Mouse (Mus musculus) embryonic facial prominence, embryonic 15.5 days (tissue): ENCODE measurements around the gene C5ar1. TPM values are rescaled to one million over a fixed set of nuclear protein-coding genes. Genes with fewer than 3 reads are reported as not detected.
"Not testable (repeated sequence)": the region's sequence is repeated elsewhere in the genome, so short reads cannot be mapped to it uniquely, and the experiment has no call there.

Source experiments
- ATAC-seq: fragments of 200-750 bp; cut with Nextera tagmentation; 2 replicates; pipeline ENCODE4 v1.8.0; 2017; ENCODE audit warnings: low read depth, moderate TSS enrichment; ENCODE audit not compliant: insufficient number of reproducible peaks, low FRiP score, low TSS enrichment
- H3K27ac ChIP-seq: fragments of 300-500 bp; sonication (generic); replicated peaks from 2 replicates; pipeline ENCODE4 v1.5.1; 2015; ENCODE audit warnings: mild to moderate bottlenecking, inconsistent platforms
- H3K27me3 ChIP-seq: fragments of 300-500 bp; sonication (generic); 2 replicates; pipeline ENCODE4 v1.6.1; 2015; ENCODE audit warnings: inconsistent platforms
- H3K36me3 ChIP-seq: fragments of 300-500 bp; sonication (generic); 2 replicates; pipeline ENCODE4 v1.6.1; 2015; ENCODE audit warnings: mild to moderate bottlenecking, inconsistent platforms
- H3K4me1 ChIP-seq: fragments of 300-500 bp; sonication (generic); 2 replicates; pipeline ENCODE4 v1.6.1; 2015; ENCODE audit warnings: inconsistent platforms
- H3K4me2 ChIP-seq: fragments of 300-500 bp; sonication (generic); replicated peaks from 2 replicates; pipeline ENCODE4 v1.6.1; 2015; ENCODE audit warnings: mild to moderate bottlenecking, inconsistent platforms
- H3K4me3 ChIP-seq: fragments of 300-500 bp; sonication (generic); replicated peaks from 2 replicates; pipeline ENCODE4 v1.5.1; 2015; ENCODE audit warnings: mild to moderate bottlenecking, inconsistent platforms
- H3K9ac ChIP-seq: fragments of 300-500 bp; sonication (generic); 2 replicates; pipeline ENCODE4 v1.6.1; 2015; ENCODE audit warnings: inconsistent platforms
- H3K9me3 ChIP-seq: fragments of 300-500 bp; sonication (generic); replicated peaks from 2 replicates; pipeline ENCODE4 v1.6.1; 2016; ENCODE audit warnings: inconsistent platforms
- WGBS: fragments of 180-500 bp; shearing (Covaris S2); methylation state at CpG from one replicate; pipeline ENCODE4 v1.1.7; 2015; 5-methylcytosine and 5-hydroxymethylcytosine counted together
- polyA plus RNA-seq: library from polyadenylated mRNA; unstranded; fragments of >200 nt; fragmentation: Nextera tagmentation; extraction: Ambion mirVana; gene quantifications from 2 replicates; pipeline ENCODE4 v1.2.1, GENCODE M21; 2015

The C5ar1 gene
- polyA plus RNA-seq, 1 experiment from 2014 or later, result 4.4 TPM

DNA sequence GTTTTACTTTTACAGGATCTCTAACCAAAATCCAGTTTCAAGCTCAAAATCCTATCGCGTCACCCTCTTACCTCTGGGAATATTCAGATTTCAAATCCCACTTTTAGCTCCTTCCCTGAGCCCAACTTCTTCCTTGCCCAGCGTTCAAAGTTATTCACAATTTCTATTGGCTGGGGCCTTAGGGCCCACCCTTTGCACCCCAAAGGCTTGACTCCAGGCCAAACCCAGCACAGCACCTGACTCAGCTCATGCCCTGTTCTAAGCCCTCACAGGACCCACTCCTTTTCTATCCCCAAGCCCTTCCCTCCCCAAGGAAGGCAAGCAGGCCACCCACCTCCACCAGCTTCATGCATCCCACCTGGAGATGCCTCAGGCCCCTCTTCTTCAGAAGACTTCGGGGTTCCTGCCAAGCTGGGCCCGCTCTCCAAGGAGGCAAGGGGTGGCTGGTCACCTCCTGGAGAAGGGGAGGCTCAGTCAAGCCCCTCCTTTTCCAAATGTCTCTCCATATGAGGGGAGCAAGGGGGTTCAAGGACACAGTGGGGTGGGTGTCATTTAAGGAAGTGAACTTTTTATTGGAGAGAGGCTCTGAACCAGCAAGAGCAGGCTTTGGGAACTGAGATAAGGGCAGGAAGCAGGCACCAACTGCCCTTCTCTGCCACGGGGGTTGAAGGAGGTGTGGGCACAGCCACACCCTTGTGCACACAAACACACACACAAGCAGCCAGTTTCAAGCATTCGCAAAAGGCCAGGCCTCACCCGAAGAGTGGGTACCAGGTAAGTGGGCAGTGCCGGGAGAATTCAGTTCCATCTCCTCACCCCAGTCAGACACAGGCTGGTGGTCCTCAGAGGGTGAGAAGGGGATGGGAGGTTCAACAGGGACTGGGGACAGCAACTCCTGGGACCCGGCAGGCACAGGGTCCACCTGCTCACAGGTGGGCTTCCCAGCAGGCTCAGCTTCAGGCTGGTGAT lies 15.9 kb upstream of the C5ar1 start:
- ATAC-seq, result no peak
- Histone ChIP-seq H3K4me1 (peaks cover 34% of the 10 kb centered on the region), H3K9ac (no peak overlapping the region), H3K9me3 (no peaks in the 10 kb centered on the region), H3K27me3 (no peaks in the 10 kb centered on the region), H3K4me2 (peak overlapping the region; percentile 89), H3K4me3 (no peak overlapping the region), H3K27ac (no peak overlapping the region), H3K36me3 (peaks cover 44% of the 10 kb centered on the region)
- 83% methylated on average over 10 of the region's 10 CpGs for WGBS

GRCm38 (mm10) chr7:16273766-16274140 lies 14.4 kb upstream of the C5ar1 start:
- Histone ChIP-seq H3K9me3 (no peaks in the 10 kb centered on the region), H3K9ac (peak overlapping the region; percentile 40), H3K4me1 (peaks cover 34% of the 10 kb centered on the region), H3K36me3 (peaks cover 37% of the 10 kb centered on the region), H3K4me3 (peak overlapping the region; percentile 72), H3K27ac (peak overlapping the region; percentile 98), H3K27me3 (no peaks in the 10 kb centered on the region), H3K4me2 (peak overlapping the region; percentile 89)
- 2% methylated on average over 18 of the region's 18 CpGs for WGBS
- ATAC-seq, result peak; percentile 71

DNA sequence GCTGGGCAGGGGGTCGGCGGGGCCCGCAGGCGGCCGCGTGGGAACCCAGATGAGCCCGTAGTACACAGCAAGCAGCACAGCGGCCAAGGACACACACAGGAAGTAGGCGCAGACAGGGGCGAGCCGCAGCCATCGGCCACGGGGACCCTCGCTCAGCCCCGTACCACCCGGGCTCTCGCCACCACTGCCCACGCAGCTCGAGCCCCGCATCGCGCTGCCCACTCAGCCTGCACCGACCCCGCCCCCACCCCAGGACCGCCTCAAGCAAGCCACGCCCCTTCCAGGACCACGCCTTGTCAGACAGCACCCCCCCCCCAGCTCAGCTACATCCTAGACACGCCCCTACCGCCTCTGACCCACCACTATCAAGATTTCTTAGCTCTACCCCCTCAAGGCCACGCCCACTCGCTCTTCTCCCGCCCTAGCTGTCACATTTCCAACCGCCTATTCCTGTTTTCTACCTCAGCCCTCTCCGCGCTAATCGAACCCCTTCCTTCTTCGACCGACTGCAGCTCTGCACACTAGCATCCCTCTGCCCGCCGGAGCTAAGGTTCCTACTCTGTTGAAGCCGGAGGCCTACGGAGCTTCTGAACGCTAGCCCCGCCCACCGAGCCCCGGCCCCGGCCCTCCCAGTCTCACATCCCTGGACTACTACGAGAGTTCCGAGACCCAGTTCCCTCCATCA lies 13.9 kb upstream of the C5ar1 start, which contains the start of gene Inafm1:
TSS of gene Inafm1 (minus strand) at position 537 of the 685 bp plus-strand sequence.
- Histone ChIP-seq H3K27me3 (no peaks in the 10 kb centered on the region), H3K4me3 (peak within 1 kb of the TSS; percentile 72), H3K9ac (peak within 1 kb of the TSS; percentile 70), H3K27ac (peak within 1 kb of the TSS; percentile 98), H3K9me3 (no peaks in the 10 kb centered on the region), H3K4me2 (peak within 1 kb of the TSS; percentile 89), H3K36me3 (peaks cover 32% of the 10 kb centered on the region), H3K4me1 (peaks cover 34% of the 10 kb centered on the region)
- 1% methylated on average over 34 of the region's 49 CpGs for whole genome bisulfite sequencing
- ATAC-seq, result peak; percentile 88

- peak overlapping the region; percentile 70 for H3K9ac ChIP-seq
- H3K27me3 ChIP-seq, result no peaks in the 10 kb centered on the region
- ATAC-seq, result peak; percentile 81
- H3K4me1 ChIP-seq, result peaks cover 34% of the 10 kb centered on the region
- WGBS, result under 1% methylated on average over 46 of the region's 46 CpGs
- peaks cover 26% of the 10 kb centered on the region for H3K36me3 ChIP-seq
- H3K4me3 ChIP-seq, result peak overlapping the region; percentile 72
- no peaks in the 10 kb centered on the region for H3K9me3 ChIP-seq
- H3K27ac ChIP-seq, result peak overlapping the region; percentile 98
- H3K4me2 ChIP-seq, result peak overlapping the region; percentile 89
Measured at GRCm38 (mm10) chr7:16272681-16273080, 13.3 kb upstream of the C5ar1 start.

GRCm38 (mm10) chr7:16271139-16271538 lies 11.8 kb upstream of the C5ar1 start:
- Histone ChIP-seq H3K4me3 (no peak overlapping the region), H3K4me2 (0 out of 2 replicates have a peak overlapping the region, but pooled peaks have one; percentile 89)

GRCm38 (mm10) chr7:16266593-16266992 lies 7.3 kb upstream of the C5ar1 start:
- H3K9ac ChIP-seq, H3K27me3 ChIP-seq, H3K4me2 ChIP-seq, H3K27ac ChIP-seq, H3K9me3 ChIP-seq, H3K4me3 ChIP-seq, H3K36me3 ChIP-seq, H3K4me1 ChIP-seq, ATAC-seq: not testable (repeated sequence)
- WGBS, result 79% methylated on average over 7 of the region's 7 CpGs

More at GRCm38 (mm10) chr7:16271139-16271538, 11.8 kb upstream of the C5ar1 start:
- Histone ChIP-seq H3K9me3 (no peaks in the 10 kb centered on the region), H3K27ac (no peak overlapping the region), H3K9ac (no peak overlapping the region), H3K36me3 (peaks cover 12% of the 10 kb centered on the region), H3K27me3 (no peaks in the 10 kb centered on the region), H3K4me1 (peaks cover 34% of the 10 kb centered on the region)
- WGBS, result 64% methylated on average over 1 of the region's 1 CpGs
- no peak for ATAC-seq

GRCm38 (mm10) chr7:16265856-16266255 lies 6.5 kb upstream of the C5ar1 start:
- H3K9me3 ChIP-seq, result no peaks in the 10 kb centered on the region
- H3K27me3 ChIP-seq, result no peaks in the 10 kb centered on the region
- H3K4me1 ChIP-seq, result no peaks in the 10 kb centered on the region
- ATAC-seq, result no peak
- no peak overlapping the region for H3K4me3 ChIP-seq
- no peak overlapping the region for H3K9ac ChIP-seq
- H3K27ac ChIP-seq, result no peak overlapping the region
- 89% methylated on average over 11 of the region's 11 CpGs for WGBS
- no peaks in the 10 kb centered on the region for H3K36me3 ChIP-seq
- no peak overlapping the region for H3K4me2 ChIP-seq

DNA sequence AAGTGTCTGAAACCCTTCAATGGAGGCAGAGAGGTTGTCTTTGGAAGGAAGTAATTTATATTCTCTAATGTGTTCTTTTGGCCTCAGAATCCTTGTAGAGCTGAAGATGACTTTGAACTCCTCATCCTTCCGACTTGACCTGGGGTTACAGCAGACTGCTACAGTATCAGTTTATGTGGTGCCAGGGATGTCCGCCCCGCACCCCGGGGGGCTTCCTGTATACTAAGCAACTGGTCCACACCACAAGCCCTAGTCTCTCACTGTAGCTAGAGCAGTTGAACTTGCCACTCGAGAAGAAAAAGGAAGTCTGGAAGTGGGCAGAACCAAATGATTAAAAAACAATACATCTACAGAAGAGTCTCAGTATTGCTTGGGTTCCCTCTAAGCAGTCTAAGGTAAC lies 4.5 kb upstream of the C5ar1 start:
- H3K9me3 ChIP-seq, result no peaks in the 10 kb centered on the region
- H3K27me3 ChIP-seq, result no peaks in the 10 kb centered on the region
- no peak overlapping the region for H3K4me2 ChIP-seq
- no peak overlapping the region for H3K4me3 ChIP-seq
- H3K4me1 ChIP-seq, result no peaks in the 10 kb centered on the region
- H3K9ac ChIP-seq, result no peak overlapping the region
- WGBS, result 78% methylated on average over 5 of the region's 5 CpGs
- H3K27ac ChIP-seq, result no peak overlapping the region
- H3K36me3 ChIP-seq, result no peaks in the 10 kb centered on the region
- ATAC-seq, result no peak

DNA sequence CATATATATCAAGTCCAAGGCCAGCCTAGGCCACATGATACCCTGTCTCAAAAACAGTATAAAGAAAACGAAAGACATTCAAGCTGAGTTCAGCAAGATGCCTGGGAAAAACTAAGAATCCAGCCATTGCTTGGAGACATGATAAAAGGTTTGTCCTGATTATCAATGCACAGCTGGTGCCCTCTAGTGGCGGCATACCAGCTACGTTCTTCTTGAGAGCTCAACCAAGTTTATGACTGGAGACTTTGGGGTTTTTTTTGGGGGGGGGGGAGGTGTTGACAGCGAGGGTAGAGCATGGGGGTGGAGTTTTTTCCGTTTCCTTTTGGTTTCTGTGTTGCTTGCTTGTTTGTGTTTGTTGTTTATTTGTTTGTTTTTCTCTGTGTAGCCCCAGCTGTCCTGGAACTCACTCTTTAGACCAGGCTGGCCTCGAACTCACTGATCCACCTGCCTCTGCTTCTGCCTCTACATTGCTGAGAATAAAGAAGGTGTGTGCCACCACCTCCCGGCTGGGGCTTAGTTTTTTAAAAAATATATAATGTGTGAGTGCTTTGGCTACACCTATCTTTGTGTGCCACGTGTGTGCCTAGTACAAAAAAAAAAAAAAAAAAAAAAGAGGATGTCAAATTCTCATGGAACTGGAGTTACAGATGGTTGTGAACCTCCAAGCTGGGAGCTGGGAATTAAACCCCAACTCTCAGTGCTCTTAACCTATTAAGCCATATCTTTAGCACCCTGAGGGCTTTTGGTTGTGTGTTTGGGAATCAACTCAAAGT lies 3.9 kb upstream of the C5ar1 start:
- H3K4me2 ChIP-seq, result no peak overlapping the region
- H3K27me3 ChIP-seq, result no peaks in the 10 kb centered on the region
- 28% methylated on average over 8 of the region's 8 CpGs for WGBS
- H3K4me1 ChIP-seq, result no peaks in the 10 kb centered on the region
- H3K27ac ChIP-seq, result no peak overlapping the region
- no peaks in the 10 kb centered on the region for H3K9me3 ChIP-seq
- no peak overlapping the region for H3K9ac ChIP-seq
- H3K36me3 ChIP-seq, result no peaks in the 10 kb centered on the region
- no peak overlapping the region for H3K4me3 ChIP-seq
- ATAC-seq, result no peak

DNA sequence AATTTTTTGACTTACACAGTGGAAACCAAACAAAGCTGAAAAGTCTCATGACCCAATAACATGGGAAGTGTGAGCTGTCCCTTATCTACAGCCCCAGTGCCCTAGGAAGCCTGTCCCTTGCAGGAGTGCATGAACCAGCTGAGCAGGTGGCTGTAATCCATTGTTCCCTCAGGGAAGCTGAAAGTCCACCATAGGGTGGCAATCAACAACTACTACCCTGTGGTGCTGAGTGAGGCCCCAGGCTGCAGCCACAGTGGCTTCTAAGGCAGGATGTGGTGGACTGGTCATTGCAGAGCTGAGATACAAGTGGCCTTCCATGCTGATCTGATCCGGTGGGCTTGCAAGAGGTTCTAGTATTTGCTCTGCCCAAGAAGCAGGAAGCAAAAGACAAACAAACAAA lies 1.8 kb upstream of the C5ar1 start:
- Histone ChIP-seq H3K27ac (no peak overlapping the region), H3K4me3 (no peak overlapping the region), H3K9me3 (no peaks in the 10 kb centered on the region), H3K4me2 (no peak overlapping the region), H3K36me3 (no peaks in the 10 kb centered on the region), H3K9ac (no peak overlapping the region), H3K27me3 (no peaks in the 10 kb centered on the region), H3K4me1 (no peaks in the 10 kb centered on the region)
- no peak for ATAC-seq
- WGBS, result 61% methylated on average over 1 of the region's 1 CpGs

DNA sequence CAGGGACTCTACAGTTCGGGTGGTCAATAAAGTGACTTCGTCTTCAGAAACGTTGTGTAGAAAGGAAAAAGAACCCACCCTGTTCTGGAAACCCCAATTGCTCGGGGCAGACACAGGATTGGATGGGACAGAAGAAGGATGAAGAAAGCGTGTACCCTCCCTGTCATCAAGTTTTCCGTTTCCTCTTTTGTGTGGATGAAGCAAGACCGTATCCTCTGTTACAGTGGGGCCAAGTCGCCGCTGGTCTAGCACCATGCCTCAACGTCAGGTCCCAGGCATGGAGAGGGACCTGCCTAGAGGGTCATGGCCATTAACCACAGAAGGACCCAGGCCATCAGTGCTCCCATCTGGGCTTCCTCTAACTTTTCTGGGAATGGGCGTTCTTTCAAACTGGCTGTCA lies 1.5 kb downstream of the C5ar1 start:
- no peaks in the 10 kb centered on the region for H3K27me3 ChIP-seq
- no peak overlapping the region for H3K9ac ChIP-seq
- no peak overlapping the region for H3K4me2 ChIP-seq
- ATAC-seq, result no peak
- 83% methylated on average over 11 of the region's 11 CpGs for WGBS
- H3K4me3 ChIP-seq, result no peak overlapping the region
- H3K36me3 ChIP-seq, result no peaks in the 10 kb centered on the region
- H3K9me3 ChIP-seq, result no peaks in the 10 kb centered on the region
- H3K4me1 ChIP-seq, result no peaks in the 10 kb centered on the region
- H3K27ac ChIP-seq, result no peak overlapping the region
